Mouse (Mus musculus) midbrain, embryonic 14.5 days (tissue): Measurements from ENCODE around the gene Fbn1. TPM values are rescaled to one million over a fixed set of nuclear protein-coding genes. Genes with fewer than 3 reads are reported as not detected.

Source experiments
- ATAC-seq: fragments of 200-750 bp; cut with Nextera tagmentation; 2 replicates; pipeline ENCODE4 v1.8.0; 2017; ENCODE audit warnings: moderate number of reproducible peaks, moderate library complexity; ENCODE audit not compliant: low FRiP score, low TSS enrichment
- DNase-seq: peaks from one replicate; pipeline ENCODE4 v3.0.0-alpha.2; 2015
- H3K27ac ChIP-seq: fragments of 300-500 bp; sonication (generic); replicated peaks from 2 replicates; pipeline ENCODE4 v1.5.1; 2014; ENCODE audit warnings: mild to moderate bottlenecking, low read depth, low read length, moderate library complexity
- H3K27me3 ChIP-seq: fragments of 300-500 bp; sonication (generic); 2 replicates; pipeline ENCODE4 v1.6.1; 2014; ENCODE audit warnings: low read length, control low read depth, mixed read lengths; ENCODE audit not compliant: control insufficient read depth, insufficient read depth
- H3K36me3 ChIP-seq: fragments of 300-500 bp; sonication (generic); 2 replicates; pipeline ENCODE4 v1.6.1; 2014; ENCODE audit warnings: low read length, control low read depth; ENCODE audit not compliant: control insufficient read depth, insufficient read depth
- H3K4me1 ChIP-seq: fragments of 300-500 bp; sonication (generic); 2 replicates; pipeline ENCODE4 v1.6.1; 2014; ENCODE audit warnings: mild to moderate bottlenecking, antibody characterized with exemption, low read length, control low read depth; ENCODE audit not compliant: control insufficient read depth, insufficient read depth
- H3K4me2 ChIP-seq: fragments of 300-500 bp; sonication (generic); 2 replicates; pipeline ENCODE4 v1.6.1; 2014; ENCODE audit warnings: mild to moderate bottlenecking, low read length, moderate library complexity
- H3K4me3 ChIP-seq: fragments of 300-500 bp; sonication (generic); replicated peaks from 2 replicates; pipeline ENCODE4 v1.5.1; 2014; ENCODE audit warnings: low read depth, low read length
- H3K9ac ChIP-seq: fragments of 300-500 bp; sonication (generic); replicated peaks from 2 replicates; pipeline ENCODE4 v1.6.1; 2014; ENCODE audit warnings: mild to moderate bottlenecking, low read length, moderate library complexity
- H3K9me3 ChIP-seq: fragments of 300-500 bp; sonication (generic); 2 replicates; pipeline ENCODE4 v1.6.1; 2016; ENCODE audit warnings: low read length, control low read depth, mixed read lengths; ENCODE audit not compliant: control insufficient read depth
- WGBS: fragments of 180-500 bp; shearing (Covaris S2); extraction: QIAGEN DNeasy Blood & Tissue Kit; methylation state at CpG from one replicate; pipeline ENCODE4 v1.1.7; 2014; 5-methylcytosine and 5-hydroxymethylcytosine counted together
- polyA plus RNA-seq: library from polyadenylated mRNA; unstranded; fragments of >200 nt; fragmentation: Nextera tagmentation; extraction: Ambion mirVana; gene quantifications from 2 replicates; pipeline ENCODE4 v1.2.1, GENCODE M21; 2014

Fbn1 gene
- polyA plus RNA-seq, 1 experiment from 2014 or later, result 4.4 TPM

GRCm38 (mm10) chr2:125298841-125299240 lies 209.0 kb downstream of the Fbn1 start:
- Histone ChIP-seq H3K36me3 (0 out of 2 replicates have a peak, but pooled peaks cover 4% of the 10 kb centered on the region), H3K4me2 (no peak overlapping the region), H3K4me3 (no peak overlapping the region), H3K9me3 (no peaks in the 10 kb centered on the region), H3K27me3 (no peaks in the 10 kb centered on the region), H3K27ac (no peak overlapping the region), H3K9ac (no peak overlapping the region), H3K4me1 (no peaks in the 10 kb centered on the region)
- WGBS, result 98% methylated on average over 1 of the region's 1 CpGs
- no peak for ATAC-seq
- no peak for DNase-seq

GRCm38 (mm10) chr2:125295526-125295925 lies 212.3 kb downstream of the Fbn1 start:
- 87% methylated on average over 3 of the region's 3 CpGs for WGBS
- H3K4me2 ChIP-seq, result no peak overlapping the region

GRCm38 (mm10) chr2:125293969-125294491 lies 213.8 kb downstream of the Fbn1 start:
- Histone ChIP-seq H3K9me3 (no peaks in the 10 kb centered on the region), H3K27me3 (no peaks in the 10 kb centered on the region), H3K4me3 (no peak overlapping the region), H3K4me1 (no peaks in the 10 kb centered on the region), H3K4me2 (no peak overlapping the region), H3K9ac (no peak overlapping the region), H3K27ac (no peak overlapping the region), H3K36me3 (no peaks in the 10 kb centered on the region)
- ATAC-seq, result no peak
- 83% methylated on average over 5 of the region's 5 CpGs for WGBS
- no peak for DNase-seq

More at GRCm38 (mm10) chr2:125295526-125295925, 212.3 kb downstream of the Fbn1 start:
- H3K27me3 ChIP-seq, result no peaks in the 10 kb centered on the region
- DNase-seq (no peak), ATAC-seq (no peak)
- H3K36me3 ChIP-seq, result no peaks in the 10 kb centered on the region
- no peak overlapping the region for H3K9ac ChIP-seq
- no peak overlapping the region for H3K27ac ChIP-seq
- H3K4me1 ChIP-seq, result no peaks in the 10 kb centered on the region
- no peaks in the 10 kb centered on the region for H3K9me3 ChIP-seq
- no peak overlapping the region for H3K4me3 ChIP-seq

- Histone ChIP-seq H3K36me3 (no peaks in the 10 kb centered on the region), H3K4me3 (no peak overlapping the region), H3K27me3 (no peaks in the 10 kb centered on the region), H3K9ac (no peak overlapping the region), H3K9me3 (no peaks in the 10 kb centered on the region), H3K4me1 (no peaks in the 10 kb centered on the region), H3K4me2 (no peak overlapping the region), H3K27ac (no peak overlapping the region)
- DNase-seq, result no peak
- no peak for ATAC-seq
- WGBS, result 85% methylated on average over 7 of the region's 7 CpGs
Measured at GRCm38 (mm10) chr2:125292616-125293015, 215.2 kb downstream of the Fbn1 start.

GRCm38 (mm10) chr2:125291101-125291500 lies 216.7 kb downstream of the Fbn1 start:
- H3K4me3 ChIP-seq, result no peak overlapping the region
- H3K4me2 ChIP-seq, result no peak overlapping the region
- H3K4me1 ChIP-seq, result no peaks in the 10 kb centered on the region
- no peak for ATAC-seq
- H3K36me3 ChIP-seq, result no peaks in the 10 kb centered on the region
- DNase-seq, result no peak
- H3K27ac ChIP-seq, result no peak overlapping the region
- no peaks in the 10 kb centered on the region for H3K9me3 ChIP-seq
- no peak overlapping the region for H3K9ac ChIP-seq
- H3K27me3 ChIP-seq, result no peaks in the 10 kb centered on the region
- 96% methylated on average over 1 of the region's 1 CpGs for WGBS

GRCm38 (mm10) chr2:125290197-125290965 lies 217.4 kb downstream of the Fbn1 start:
- Histone ChIP-seq H3K27ac (no peak overlapping the region), H3K9ac (no peak overlapping the region), H3K9me3 (no peaks in the 10 kb centered on the region), H3K4me3 (no peak overlapping the region), H3K4me1 (no peaks in the 10 kb centered on the region), H3K27me3 (no peaks in the 10 kb centered on the region), H3K4me2 (no peak overlapping the region), H3K36me3 (no peaks in the 10 kb centered on the region)
- WGBS, result 71% methylated on average over 10 of the region's 10 CpGs
- ATAC-seq (no peak), DNase-seq (peak; percentile 14)

GRCm38 (mm10) chr2:125285777-125286176 lies 222.0 kb downstream of the Fbn1 start:
- 63% methylated on average over 4 of the region's 4 CpGs for WGBS
- Histone ChIP-seq H3K9me3 (no peaks in the 10 kb centered on the region), H3K9ac (no peak overlapping the region), H3K4me3 (no peak overlapping the region), H3K4me1 (no peaks in the 10 kb centered on the region), H3K36me3 (no peaks in the 10 kb centered on the region), H3K27ac (no peak overlapping the region), H3K4me2 (no peak overlapping the region), H3K27me3 (no peaks in the 10 kb centered on the region)
- ATAC-seq (no peak), DNase-seq (no peak)

GRCm38 (mm10) chr2:125282334-125283206 lies 225.2 kb downstream of the Fbn1 start:
- H3K4me1 ChIP-seq, result no peaks in the 10 kb centered on the region

More at GRCm38 (mm10) chr2:125282334-125283206, 225.2 kb downstream of the Fbn1 start:
- Histone ChIP-seq H3K27me3 (no peaks in the 10 kb centered on the region), H3K4me3 (no peak overlapping the region), H3K9me3 (no peaks in the 10 kb centered on the region), H3K4me2 (no peak overlapping the region), H3K36me3 (no peaks in the 10 kb centered on the region), H3K9ac (no peak overlapping the region), H3K27ac (no peak overlapping the region)
- DNase-seq (no peak), ATAC-seq (no peak)
- 87% methylated on average over 14 of the region's 14 CpGs for WGBS
